Mouse (Mus musculus) left cerebral cortex, adult 2 months (tissue): ENCODE measurements around the gene Gm9774. TPM values are rescaled to one million over a fixed set of nuclear protein-coding genes. Genes with fewer than 3 reads are reported as not detected.

ENCODE experiments used
- DNase-seq, 2 experiments: peaks; one replicate each; pipeline ENCODE4 v3.0.0; 2021 to 2022; ENCODE audit warnings: low spot score in 2 of 2, mixed read lengths in 1 of 2; ENCODE audit errors: extremely low spot score in 1 of 2
- H3K27ac ChIP-seq: fragments of 200-600 bp; 2 replicates; pipeline ENCODE4 v1.8.1; 2022
- H3K4me3 ChIP-seq: fragments of 200-600 bp; 2 replicates; pipeline ENCODE4 v1.8.1; 2022
- CTCF ChIP-seq: fragments of 200-600 bp; IDR thresholded peaks from 2 replicates; pipeline ENCODE4 v1.8.1; 2022; ENCODE audit warnings: antibody characterized with exemption, mild to moderate bottlenecking, moderate library complexity
- intact Hi-C: fragments of 180-260 bp; cut with DNase I; formaldehyde crosslinking; loops from one replicate; pipeline ENCODE4 v1.15.1; 2025
- long read RNA-seq, 2 experiments: library from polyadenylated mRNA; stranded (forward); transcript quantifications; one replicate each; pipeline ENCODE4 v2.0.0; 2021; ENCODE audit warnings: borderline mapping rate in 2 of 2
- total RNA-seq, 2 experiments: library from RNA; stranded (reverse); gene quantifications; 2 replicates each; pipeline ENCODE4 v1.2.3; 2021

The Gm9774 gene
- total RNA-seq, result 1 to 10 TPM in 1 of 2 experiments, under 1 TPM in 1; 0.98 to 3.2 TPM
- long read RNA-seq, experiment 1, partial matches to known transcripts, result 0 of 4 reads
- long read RNA-seq, experiment 1, other reads (novel, unspliced or antisense), result 0 of 4 reads
- long read RNA-seq, experiment 2, result 0 reads

- H3K27ac ChIP-seq, result no peak within 1 kb of the TSS
- no peak within 1 kb of the TSS for H3K4me3 ChIP-seq
- no peak for DNase-seq
- no peak for TF ChIP-seq CTCF
- intact Hi-C loops, result no loop called here
Measured at GRCm38 (mm10) chr3:92429323-92429722, at the start of gene Gm9774. Gene Gm9774, minus strand, starts transcription at chr3:92429423.

GRCm38 (mm10) chr3:92470111-92470510, 40.9 kb upstream of the Gm9774 start:
- TF ChIP-seq CTCF, result no peak
- no peak overlapping the region for H3K4me3 ChIP-seq
- no peak for DNase-seq
- H3K27ac ChIP-seq, result no peak overlapping the region
- intact Hi-C loops, result no loop called here

- intact Hi-C loops, result no loop called here
- DNase-seq, result no peak
- Histone ChIP-seq H3K27ac (no peak overlapping the region), H3K4me3 (no peak overlapping the region)
- TF ChIP-seq CTCF, result no peak
Measured at GRCm38 (mm10) chr3:92467424-92467823, 38.2 kb upstream of the Gm9774 start.

- intact Hi-C loops, result no loop called here
- no peak overlapping the region for H3K27ac ChIP-seq
- no peak for TF ChIP-seq CTCF
- no peak for DNase-seq
- H3K4me3 ChIP-seq, result no peak overlapping the region
Measured at GRCm38 (mm10) chr3:92466576-92466975, 37.4 kb upstream of the Gm9774 start.

- H3K4me3 ChIP-seq, result no peak within 1 kb of the TSS
- no peak within 1 kb of the TSS for H3K27ac ChIP-seq
- no peak for TF ChIP-seq CTCF
- intact Hi-C loops, result no loop called here
- DNase-seq, result no peak
Measured at GRCm38 (mm10) chr3:92458620-92459019, 29.4 kb upstream of the Gm9774 start, which contains the start of gene Sprr3. Gene Sprr3, minus strand, starts transcription at chr3:92458720.

GRCm38 (mm10) chr3:92455151-92455550, 25.9 kb upstream of the Gm9774 start:
- no peak overlapping the region for H3K27ac ChIP-seq
- TF ChIP-seq CTCF, result no peak
- no peak for DNase-seq
- intact Hi-C loops, result no loop called here
- no peak overlapping the region for H3K4me3 ChIP-seq

GRCm38 (mm10) chr3:92440177-92440576, 11.0 kb upstream of the Gm9774 start:
- no peak for DNase-seq
- intact Hi-C loops, result no loop called here
- Histone ChIP-seq H3K4me3 (no peak overlapping the region), H3K27ac (no peak overlapping the region)
- no peak for TF ChIP-seq CTCF

- no peak within 1 kb of the TSS for H3K4me3 ChIP-seq
- intact Hi-C loops, result no loop called here
Measured at GRCm38 (mm10) chr3:92438689-92439088, 9.5 kb upstream of the Gm9774 start, which contains the start of gene Sprr1b. Gene Sprr1b, minus strand, starts transcription at chr3:92438789.

GRCm38 (mm10) chr3:92432282-92432681, 3.1 kb upstream of the Gm9774 start, which contains the start of gene Sprr2k:
Gene Sprr2k, plus strand, starts transcription at chr3:92432582.
- TF ChIP-seq CTCF, result no peak
- DNase-seq, result no peak
- Histone ChIP-seq H3K27ac (no peak within 1 kb of the TSS), H3K4me3 (no peak within 1 kb of the TSS)
- intact Hi-C loops, result no loop called here

More at GRCm38 (mm10) chr3:92438689-92439088, 9.5 kb upstream of the Gm9774 start, which contains the start of gene Sprr1b:
- no peak within 1 kb of the TSS for H3K27ac ChIP-seq
- DNase-seq, result no peak
- no peak for TF ChIP-seq CTCF

- no peak within 1 kb of the TSS for H3K27ac ChIP-seq
- TF ChIP-seq CTCF, result no peak
Measured at GRCm38 (mm10) chr3:92417782-92418181, 11.4 kb downstream of the Gm9774 start, which contains the start of gene Sprr2j-ps. Gene Sprr2j-ps, plus strand, starts transcription at chr3:92418082.

GRCm38 (mm10) chr3:92407691-92408090, 21.5 kb downstream of the Gm9774 start, which contains the start of gene Sprr2i:
Gene Sprr2i, plus strand, starts transcription at chr3:92407991.
- Histone ChIP-seq H3K4me3 (no peak within 1 kb of the TSS), H3K27ac (no peak within 1 kb of the TSS)
- DNase-seq, result no peak
- TF ChIP-seq CTCF, result no peak
- intact Hi-C loops, result no loop called here

More at GRCm38 (mm10) chr3:92417782-92418181, 11.4 kb downstream of the Gm9774 start, which contains the start of gene Sprr2j-ps:
- H3K4me3 ChIP-seq, result no peak within 1 kb of the TSS
- intact Hi-C loops, result no loop called here
- no peak for DNase-seq

- H3K4me3 ChIP-seq, result no peak overlapping the region
- TF ChIP-seq CTCF, result peak; percentile 52
- no peak overlapping the region for H3K27ac ChIP-seq
- intact Hi-C loops, result loop anchor here (5.0 to 10.0 kb wide), 3 partner anchors 118 to 240 kb away; partner anchors contain the start of gene 2210017I01Rik
- no peak for DNase-seq
Measured at GRCm38 (mm10) chr3:92394301-92394700, 34.9 kb downstream of the Gm9774 start.

- no peak within 1 kb of the TSS for H3K4me3 ChIP-seq
Measured at GRCm38 (mm10) chr3:92385385-92385784, 43.8 kb downstream of the Gm9774 start, which contains the start of gene Sprr2h. Gene Sprr2h, plus strand, starts transcription at chr3:92385685.

More at GRCm38 (mm10) chr3:92385385-92385784, 43.8 kb downstream of the Gm9774 start, which contains the start of gene Sprr2h:
- no peak for TF ChIP-seq CTCF
- intact Hi-C loops, result no loop called here
- no peak for DNase-seq
- no peak within 1 kb of the TSS for H3K27ac ChIP-seq

Other genes starting within 250 kb of the Gm9774 start
- not detected for gene Sprr2a1, start 213.6 kb downstream of the Gm9774 start, total RNA-seq
- gene Sprr2a2, start 213.5 kb downstream of the Gm9774 start, total RNA-seq, result not detected
- not detected for gene Sprr2a3, start 144.0 kb downstream of the Gm9774 start, total RNA-seq
- not detected for gene Sprr2b, start 112.8 kb downstream of the Gm9774 start, total RNA-seq
- gene Sprr2d, start 90.3 kb downstream of the Gm9774 start, total RNA-seq, result not detected
- not detected for gene Sprr2e, start 77.3 kb downstream of the Gm9774 start, total RNA-seq
- gene Sprr2f, start 64.2 kb downstream of the Gm9774 start, total RNA-seq, result not detected
- not detected for gene Sprr2h, start 43.7 kb downstream of the Gm9774 start, total RNA-seq
- not detected for gene Sprr2i, start 21.4 kb downstream of the Gm9774 start, total RNA-seq
- gene Sprr2j-ps, start 11.3 kb downstream of the Gm9774 start, total RNA-seq, result not detected
- gene Sprr2k, start 3.2 kb upstream of the Gm9774 start, total RNA-seq, result not detected
- gene Sprr1b, start 9.4 kb upstream of the Gm9774 start, total RNA-seq, result not detected
- not detected for gene Sprr3, start 29.3 kb upstream of the Gm9774 start, total RNA-seq
- gene Sprr1a, start 56.5 kb upstream of the Gm9774 start, total RNA-seq, result not detected
- not detected for gene Sprr4, start 71.1 kb upstream of the Gm9774 start, total RNA-seq
- not detected for gene 2310046K23Rik, start 105.1 kb upstream of the Gm9774 start, total RNA-seq
- gene Ivl, start 144.3 kb upstream of the Gm9774 start, total RNA-seq, result not detected
- gene Smcp, start 159.6 kb upstream of the Gm9774 start, total RNA-seq, result not detected
- not detected for gene 2210017I01Rik, start 178.1 kb upstream of the Gm9774 start, total RNA-seq
- not detected for gene Lce6a, start 192.2 kb upstream of the Gm9774 start, total RNA-seq
- not detected for gene Lce1a1, start 218.9 kb upstream of the Gm9774 start, total RNA-seq
- not detected for gene Lce1b, start 227.5 kb upstream of the Gm9774 start, total RNA-seq
- not detected for gene Lce1a2, start 240.9 kb upstream of the Gm9774 start, total RNA-seq
- gene Lce1c, start 249.8 kb upstream of the Gm9774 start, total RNA-seq, result not detected